Mouse (Mus musculus) embryonic stem cell, embryonic (primary cell): Measurements from ENCODE around the gene Atp6v1e2.

ENCODE experiments used
- CTCF ChIA-PET, 4 experiments: fragments of 300-600 bp in 2 of 4; fragments of 350-600 bp in 2 of 4; sonication (Branson Sonifier 250); formaldehyde crosslinking; loops; one replicate each; lab custom pipeline; 2022; ENCODE audit warnings: inconsistent platforms in 2 of 4; lab: Charles Lee
- POLR2A ChIA-PET, 4 experiments: fragments of 300-600 bp in 2 of 4; fragments of 350-600 bp in 2 of 4; sonication (Branson Sonifier 250); formaldehyde crosslinking; loops; one replicate each; lab custom pipeline; 2022; ENCODE audit warnings: antibody characterized with exemption in 4 of 4, inconsistent platforms in 1 of 4; lab: Charles Lee

The Atp6v1e2 gene

DNA sequence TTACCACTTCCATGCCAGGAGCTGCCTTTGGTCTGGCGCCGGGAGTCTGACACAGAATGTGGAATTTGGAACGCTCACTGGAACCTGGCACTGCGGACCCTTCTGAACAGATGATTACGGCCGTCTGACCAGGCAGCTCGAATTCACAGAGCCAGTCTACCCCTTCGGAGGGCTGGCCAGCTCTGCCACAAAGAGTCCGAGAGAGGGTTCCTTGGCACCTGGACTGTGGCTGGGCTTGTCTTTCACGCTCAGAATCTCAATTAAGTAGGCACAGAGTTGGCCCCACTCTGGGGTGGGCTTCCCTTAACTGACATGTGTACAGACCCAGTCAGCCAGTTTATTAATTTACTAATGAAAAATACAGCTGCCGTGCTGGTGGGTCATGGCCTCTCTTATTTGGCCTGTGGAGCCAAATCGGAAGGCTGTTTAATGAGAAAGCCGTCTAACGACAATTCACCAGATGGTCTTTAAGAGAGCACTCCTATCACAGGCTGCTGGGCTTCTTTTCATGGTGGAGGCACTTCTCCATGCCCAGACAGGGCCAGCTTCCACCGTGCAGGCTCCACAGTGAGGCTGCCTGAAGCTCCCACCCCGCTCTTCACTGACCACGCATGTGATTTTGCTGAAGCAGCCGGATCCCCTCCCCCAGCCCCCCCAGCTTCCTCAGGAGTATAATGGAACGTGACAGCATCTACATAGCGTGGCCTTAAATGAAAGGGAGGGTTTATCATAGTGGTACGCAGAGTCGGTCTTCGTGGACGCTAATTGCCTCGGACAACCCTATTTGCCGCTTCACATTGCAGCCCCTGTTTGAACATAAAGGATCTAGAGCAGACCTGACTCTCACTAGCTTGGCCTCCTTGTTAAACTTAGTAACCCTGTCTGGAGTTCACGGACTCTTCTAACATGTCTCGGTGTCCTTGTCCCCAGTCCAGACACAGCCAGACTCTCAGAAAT, at the start of gene Atp6v1e2:
Gene Atp6v1e2, minus strand, starts transcription at position 58 of the 957 bp plus-strand sequence.
- POLR2A ChIA-PET: interaction anchor here in 2 of 4 experiments (0.6 to 1.6 kb wide), 3 partner anchors 10 to 446 kb away, joined by 3 to 6 read pairs (median 3); no protein-coding TSS in a partner anchor
- CTCF ChIA-PET: interaction anchor here in 3 of 4 experiments (0.5 to 0.7 kb wide), 3 partner anchors 88 to 476 kb away, joined by 3 to 5 read pairs (median 5); no protein-coding TSS in a partner anchor

DNA sequence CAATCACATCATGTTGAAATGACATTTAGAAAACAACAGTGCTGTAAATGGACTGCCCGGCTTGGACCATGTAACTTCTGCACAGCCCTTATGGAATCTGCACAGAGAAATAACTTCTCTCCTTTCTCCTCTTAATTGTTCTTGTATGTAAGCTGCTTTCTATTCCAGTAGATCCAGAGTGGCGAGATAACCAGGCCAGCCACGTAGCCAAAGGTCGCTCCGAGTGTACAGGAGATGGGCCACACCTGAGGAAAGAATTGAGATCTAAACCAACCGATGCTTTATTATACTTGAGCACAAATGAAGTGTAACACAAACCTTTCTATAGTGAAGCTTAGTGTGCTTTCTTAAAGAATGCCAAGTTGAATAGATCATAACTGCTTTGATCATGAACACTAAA, 49.6 kb upstream of the Atp6v1e2 start:
- ChIA-PET CTCF (no interaction called here), POLR2A (interaction anchor here in 1 of 4 experiments (1.0 to 2.5 kb wide), 2 partner anchors 14 to 15 kb away, joined by 3 to 11 read pairs; no protein-coding TSS in a partner anchor)

DNA sequence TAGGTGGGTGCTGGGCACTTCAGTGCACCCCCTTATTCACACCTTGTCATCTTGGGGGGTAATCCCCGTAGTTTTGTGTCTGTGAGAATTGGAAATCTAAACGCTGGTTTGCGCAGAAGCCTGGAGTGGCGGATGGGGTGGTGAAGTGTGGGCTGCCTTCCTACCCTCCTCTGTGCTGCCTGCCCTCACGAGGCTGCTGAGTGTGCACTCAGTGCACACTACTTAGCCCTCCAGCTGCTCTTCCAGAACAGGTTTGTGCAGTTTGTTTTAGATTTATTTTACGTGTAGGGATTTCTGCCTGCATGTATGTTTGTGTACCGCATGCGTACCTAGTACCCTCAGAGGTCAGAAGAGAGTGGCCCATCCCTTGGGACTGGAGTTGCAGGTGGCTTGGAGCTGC, 43.6 kb upstream of the Atp6v1e2 start:
- ChIA-PET CTCF (no interaction called here), POLR2A (interaction anchor here in 1 of 4 experiments (0.9 to 1.7 kb wide), 3 partner anchors 14 to 455 kb away, joined by 3 to 4 read pairs (median 4); partner anchors contain the start of gene Calm2)

DNA sequence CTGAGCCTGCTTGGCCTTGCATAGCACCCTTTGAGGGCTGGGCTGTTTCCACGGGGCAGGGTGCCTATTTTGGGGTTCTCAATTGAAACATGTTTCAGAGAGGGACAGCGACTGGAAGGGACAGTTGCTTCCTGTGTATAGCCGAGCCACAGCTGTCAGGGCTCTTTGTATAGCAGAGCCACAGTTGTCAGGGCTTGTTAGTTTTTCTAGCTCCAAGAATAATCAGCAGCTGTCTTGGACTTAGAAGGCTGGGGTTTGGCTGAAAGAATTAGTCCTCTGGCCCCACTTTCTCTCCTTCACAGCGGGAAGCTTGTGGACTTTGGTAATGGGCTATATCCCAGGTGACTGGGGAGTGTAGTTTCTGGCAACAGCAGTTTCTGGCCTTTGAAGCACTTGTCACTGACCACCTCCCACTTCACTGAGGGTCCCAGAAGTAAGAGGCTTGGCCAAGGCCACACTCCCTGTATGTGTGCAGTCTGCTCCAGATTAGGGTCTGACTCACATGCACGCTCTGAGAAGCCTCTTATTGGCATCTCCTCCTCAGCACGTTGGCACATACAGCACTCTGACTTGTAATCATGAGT, 41.0 kb upstream of the Atp6v1e2 start:
- CTCF ChIA-PET: no interaction called here

DNA sequence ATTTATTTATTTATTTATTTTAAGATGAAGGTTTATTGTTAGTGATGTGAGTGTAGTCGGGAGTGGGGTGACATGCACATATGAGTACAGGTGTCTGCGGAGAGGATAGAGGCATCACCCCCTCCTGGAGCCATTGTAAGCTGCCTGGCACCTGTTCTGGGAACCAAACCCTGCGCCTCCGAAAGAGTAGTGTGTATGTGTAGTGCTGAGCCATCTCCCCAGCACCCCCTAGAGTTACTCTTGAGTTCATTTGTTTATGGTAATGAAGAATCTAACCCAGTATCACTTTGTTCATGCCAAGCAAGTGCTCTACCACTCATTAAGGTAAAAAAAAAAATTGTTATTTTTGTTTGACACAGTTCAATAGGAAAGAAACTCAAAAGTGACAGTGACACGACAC, 40.5 kb upstream of the Atp6v1e2 start:
- ChIA-PET POLR2A (no interaction called here), CTCF (no interaction called here)

More for the DNA sequence above, 41.0 kb upstream of the Atp6v1e2 start:
- POLR2A ChIA-PET: no interaction called here

DNA sequence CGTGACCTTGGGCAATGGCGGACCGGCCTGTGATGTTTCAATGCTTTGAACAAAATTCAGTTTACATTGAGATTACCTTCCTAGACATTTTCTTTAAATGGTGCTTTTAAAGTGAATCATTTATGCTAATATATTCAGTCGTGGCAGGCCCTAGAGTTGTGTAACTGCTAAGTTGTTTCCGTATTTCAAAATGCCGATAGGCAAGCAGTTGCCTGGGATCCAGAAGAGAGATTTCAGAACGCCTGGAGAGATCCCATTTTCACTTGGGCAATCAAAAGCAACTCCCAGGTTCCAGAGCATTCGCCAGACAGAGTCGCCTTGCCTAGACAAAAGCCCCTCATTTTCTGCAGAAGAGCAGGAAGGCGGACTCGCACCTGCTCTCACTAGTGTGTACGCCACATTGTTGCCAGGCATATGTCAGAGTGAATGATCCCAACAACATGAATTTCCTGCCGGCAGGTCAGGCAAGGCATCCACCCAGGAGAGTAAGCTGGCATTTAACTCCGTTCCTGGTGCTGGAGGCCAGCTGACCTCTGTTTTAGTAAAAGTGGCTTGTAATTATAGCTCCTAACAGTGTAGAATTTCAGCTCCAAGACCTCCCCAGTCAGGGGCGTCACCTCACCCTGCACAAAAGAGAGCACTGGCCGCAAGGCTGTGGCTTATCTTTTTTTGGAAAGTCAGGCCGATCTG, 38.9 kb upstream of the Atp6v1e2 start:
- ChIA-PET CTCF (no interaction called here), POLR2A (interaction anchor here in 1 of 4 experiments (1.4 kb wide), 1 partner anchor 10 kb away, joined by 4 read pairs; no protein-coding TSS in a partner anchor)

DNA sequence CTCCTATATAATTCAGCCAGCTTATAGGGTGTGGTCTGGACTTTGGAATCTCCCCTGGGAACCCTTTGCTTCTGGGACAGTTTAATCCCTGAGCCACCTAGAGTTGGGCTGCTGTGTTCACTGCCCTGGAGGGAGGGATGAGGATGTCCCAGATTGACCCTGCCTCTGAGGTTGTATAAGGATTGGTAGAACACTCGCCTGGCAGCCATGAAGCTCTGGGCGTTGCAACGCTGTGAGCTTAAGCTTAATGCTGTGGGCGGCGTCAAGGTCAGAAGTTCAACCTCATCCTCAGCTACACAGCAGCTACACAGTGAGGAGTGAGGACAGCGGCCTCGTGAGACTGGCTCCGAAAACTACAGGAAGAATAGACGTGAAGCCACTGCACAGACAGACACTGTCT, 34.8 kb upstream of the Atp6v1e2 start:
- POLR2A ChIA-PET: interaction anchor here in 1 of 4 experiments (0.6 to 1.4 kb wide), 6 partner anchors 8 to 42 kb away, joined by 3 to 11 read pairs (median 4); partner anchors contain the start of genes Cript and Pigf
- CTCF ChIA-PET: interaction anchor here in 3 of 4 experiments (0.7 to 1.7 kb wide), 3 partner anchors 264 to 267 kb away, joined by 3 to 6 read pairs (median 4); no protein-coding TSS in a partner anchor

DNA sequence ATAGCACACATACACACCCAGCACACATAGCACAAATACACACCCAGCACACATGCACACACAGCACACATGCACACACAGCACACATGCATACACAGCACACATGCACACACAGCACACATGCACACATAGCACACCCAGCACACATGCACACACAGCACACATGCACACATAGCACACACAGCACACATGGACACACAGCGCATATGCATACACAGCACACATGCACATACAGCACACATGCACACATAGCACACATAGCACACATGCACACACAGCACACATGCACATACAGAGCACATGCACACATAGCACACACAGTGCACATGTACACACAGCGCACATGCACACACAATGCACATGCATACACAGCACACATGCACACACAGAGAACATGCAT, 34.0 kb upstream of the Atp6v1e2 start:
- ChIA-PET POLR2A (interaction anchor here in 1 of 4 experiments (1.2 kb wide), 1 partner anchor 16 kb away, joined by 11 read pairs; no protein-coding TSS in a partner anchor), CTCF (interaction anchor here in 1 of 4 experiments (1.3 kb wide), 1 partner anchor 268 kb away, joined by 3 read pairs; no protein-coding TSS in a partner anchor)

DNA sequence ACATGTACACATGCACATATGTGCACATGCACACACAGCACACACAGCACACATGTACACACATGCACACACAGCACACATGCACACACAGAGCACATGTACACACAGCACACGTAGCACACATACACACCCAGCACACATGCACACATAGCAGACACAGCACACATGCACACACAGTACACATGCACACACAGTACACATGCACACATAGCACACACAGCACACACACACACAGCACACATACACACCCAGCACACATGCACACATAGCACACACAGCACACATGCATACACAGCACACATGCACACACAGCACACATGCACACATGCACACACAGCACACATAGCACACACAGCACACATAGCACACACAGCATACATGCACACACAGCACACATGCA, 33.5 kb upstream of the Atp6v1e2 start:
- ChIA-PET CTCF (no interaction called here), POLR2A (no interaction called here)

DNA sequence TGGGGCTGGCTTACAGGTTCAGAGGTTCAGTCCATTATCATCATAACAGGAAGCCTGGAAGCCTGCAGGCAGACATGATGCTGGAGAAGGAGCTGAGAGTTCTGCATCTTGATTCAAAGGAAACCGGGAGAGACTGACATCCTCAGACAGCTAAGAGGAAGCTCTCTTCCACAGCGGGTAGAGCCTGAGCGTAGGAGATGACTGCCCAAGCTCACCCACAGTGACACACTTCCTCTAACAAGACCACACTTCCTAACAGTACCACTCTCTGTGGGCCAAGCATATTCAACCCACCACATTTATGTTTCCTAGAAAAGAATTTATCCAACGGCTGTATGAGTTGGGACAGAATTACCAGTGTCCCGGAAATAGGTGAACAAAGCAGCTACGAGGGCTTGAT, 30.8 kb upstream of the Atp6v1e2 start:
- ChIA-PET POLR2A (interaction anchor here in 2 of 4 experiments (1.0 to 2.1 kb wide), 4 partner anchors 9 to 14 kb away, joined by 3 to 7 read pairs (median 6); no protein-coding TSS in a partner anchor), CTCF (no interaction called here)

DNA sequence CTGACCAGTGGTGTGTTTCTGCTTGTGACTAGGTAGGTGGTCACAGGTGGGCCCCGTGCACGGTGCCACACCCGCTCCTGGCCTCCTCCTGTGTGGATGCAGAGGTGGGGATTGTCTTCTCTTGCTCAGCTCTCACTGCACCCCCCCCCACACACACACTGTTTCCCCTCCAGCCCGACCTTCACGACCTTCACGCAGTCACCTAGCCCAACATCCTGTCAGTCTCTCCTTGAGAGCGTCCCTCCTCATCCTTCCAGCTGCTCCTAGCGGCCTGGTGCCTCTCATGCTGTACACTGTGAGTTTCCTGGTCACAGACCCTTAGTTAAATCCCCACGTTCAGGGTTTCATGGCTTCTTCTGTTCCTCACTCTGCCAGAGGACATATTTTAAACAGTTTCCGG, 28.7 kb upstream of the Atp6v1e2 start:
- POLR2A ChIA-PET: interaction anchor here in 3 of 4 experiments (0.5 to 1.2 kb wide), 8 partner anchors 9 to 647 kb away, joined by 3 to 6 read pairs (median 4); partner anchors contain the start of gene Rhoq (in 1 of the 3)
- CTCF ChIA-PET: interaction anchor here in 2 of 4 experiments (0.6 kb wide), 2 partner anchors 54 to 360 kb away, joined by 3 read pairs; no protein-coding TSS in a partner anchor

DNA sequence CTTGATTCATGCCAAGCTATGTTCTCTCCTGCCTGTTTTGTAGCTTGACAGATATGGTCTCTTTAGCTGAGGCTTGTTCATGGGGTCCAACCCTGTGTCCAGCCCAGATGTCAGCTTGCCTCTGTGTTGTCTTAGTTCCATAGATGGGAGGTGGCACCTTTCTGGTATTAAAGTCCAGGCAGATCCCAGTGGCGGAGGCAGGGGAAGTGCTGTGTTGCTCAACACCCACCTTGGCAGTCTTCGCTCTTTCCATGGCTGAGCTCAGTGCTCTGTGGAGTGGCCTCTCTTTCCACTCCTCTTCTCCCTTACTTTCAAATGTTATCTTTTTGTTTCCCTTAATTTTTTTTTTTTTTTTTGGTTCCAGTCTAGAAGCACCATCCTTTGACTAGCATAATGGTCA, 25.4 kb upstream of the Atp6v1e2 start:
- CTCF ChIA-PET: interaction anchor here in 1 of 4 experiments (0.6 kb wide), 1 partner anchor 144 kb away, joined by 5 read pairs; no protein-coding TSS in a partner anchor
- POLR2A ChIA-PET: interaction anchor here (0.6 to 1.8 kb wide), 7 partner anchors 9 to 640 kb away, joined by 3 to 6 read pairs (median 4); no protein-coding TSS in a partner anchor

DNA sequence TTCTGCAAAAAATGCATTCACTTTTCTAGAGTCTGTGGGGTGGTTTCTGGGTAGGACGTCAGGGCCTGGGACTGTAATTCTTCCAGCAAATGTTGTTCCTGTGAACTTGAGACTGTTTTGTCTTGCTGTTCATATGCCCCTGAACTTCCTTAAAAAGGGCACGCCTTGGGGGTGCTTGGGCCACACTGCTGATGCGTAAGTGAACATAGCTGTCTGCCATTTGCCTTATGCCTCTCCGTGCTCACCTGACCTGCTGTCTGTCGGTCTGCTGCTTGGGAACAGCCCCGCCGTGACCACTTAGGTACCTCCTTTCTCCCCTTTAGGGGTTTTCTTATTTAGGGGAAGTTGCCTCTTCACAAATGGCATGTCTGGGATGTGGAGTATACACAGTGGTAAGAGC, 24.2 kb upstream of the Atp6v1e2 start:
- POLR2A ChIA-PET: interaction anchor here in 2 of 4 experiments (0.5 to 1.1 kb wide), 3 partner anchors 11 to 1953 kb away, joined by 3 to 4 read pairs (median 3); no protein-coding TSS in a partner anchor
- CTCF ChIA-PET: interaction anchor here in 1 of 4 experiments (1.1 kb wide), 1 partner anchor 11 kb away, joined by 4 read pairs; no protein-coding TSS in a partner anchor

DNA sequence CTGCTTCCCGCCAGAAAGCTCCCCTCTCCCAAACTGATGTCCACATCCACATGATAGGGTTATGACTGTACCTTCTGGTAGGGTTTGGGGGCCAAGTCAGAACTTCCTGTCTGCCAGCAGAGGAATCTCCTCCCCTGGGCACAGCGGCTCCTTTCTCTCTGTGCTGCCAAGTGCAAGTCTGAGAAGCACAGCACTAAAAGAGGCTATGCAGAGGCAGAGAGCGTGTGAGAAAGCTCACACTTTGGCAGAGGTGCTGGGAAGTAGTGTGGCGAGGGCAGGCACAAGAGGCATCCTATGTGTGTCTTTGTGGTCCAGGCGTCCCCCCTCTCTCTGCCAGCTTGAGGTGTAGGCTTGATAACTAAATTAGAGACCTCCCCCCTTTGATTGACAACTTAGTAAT, 23.3 kb upstream of the Atp6v1e2 start:
- ChIA-PET CTCF (no interaction called here), POLR2A (interaction anchor here in 2 of 4 experiments (1.2 to 1.5 kb wide), 2 partner anchors 14 to 54 kb away, joined by 3 to 4 read pairs; partner anchors contain the start of genes Cript (in 1 of the 2) and Pigf (in 1 of the 2))

DNA sequence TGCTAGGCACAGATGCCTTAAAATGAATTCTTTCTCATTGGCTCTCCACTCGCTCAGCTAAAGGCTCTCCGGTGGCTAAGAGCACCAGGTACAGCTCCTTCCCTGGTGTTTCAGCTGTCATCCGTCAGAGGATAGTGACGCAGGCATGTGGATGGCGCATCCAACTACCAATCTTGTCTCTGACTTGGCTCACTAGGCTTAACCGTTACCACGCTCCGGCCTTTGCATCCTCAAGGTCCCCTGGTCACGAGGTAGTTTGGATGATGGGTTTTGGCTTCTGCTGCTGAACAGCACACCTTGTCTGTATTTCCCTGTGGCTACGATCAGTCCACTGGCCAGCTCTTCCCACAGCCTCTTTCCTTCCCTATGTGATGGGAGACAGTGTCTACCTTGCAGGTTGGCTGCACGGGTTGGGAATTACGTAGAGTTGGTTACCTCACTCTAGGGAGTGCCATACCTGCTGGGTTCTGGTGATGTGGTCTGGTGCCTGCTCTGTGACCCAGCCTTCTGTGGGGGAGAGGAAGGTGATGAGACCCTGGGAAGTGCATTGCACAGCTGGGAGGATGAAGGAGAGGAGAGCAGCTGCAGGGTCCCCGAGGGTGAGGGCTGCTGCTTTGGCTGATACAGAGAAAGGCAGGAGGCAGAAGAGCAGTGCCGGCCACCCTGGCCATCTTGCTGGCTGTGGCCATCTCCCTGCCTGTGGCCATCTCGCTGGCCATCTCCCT, 22.5 kb upstream of the Atp6v1e2 start:
- ChIA-PET CTCF (interaction anchor here in 2 of 4 experiments (0.6 to 1.3 kb wide), 3 partner anchors 55 to 313 kb away, joined by 3 to 4 read pairs (median 3); partner anchors contain the start of genes Cript (in 1 of the 2) and Pigf (in 1 of the 2)), POLR2A (interaction anchor here in 2 of 4 experiments (1.0 to 1.5 kb wide), 3 partner anchors 9 to 55 kb away, joined by 3 to 4 read pairs (median 3); partner anchors contain the start of genes Cript (in 1 of the 2) and Pigf (in 1 of the 2))

DNA sequence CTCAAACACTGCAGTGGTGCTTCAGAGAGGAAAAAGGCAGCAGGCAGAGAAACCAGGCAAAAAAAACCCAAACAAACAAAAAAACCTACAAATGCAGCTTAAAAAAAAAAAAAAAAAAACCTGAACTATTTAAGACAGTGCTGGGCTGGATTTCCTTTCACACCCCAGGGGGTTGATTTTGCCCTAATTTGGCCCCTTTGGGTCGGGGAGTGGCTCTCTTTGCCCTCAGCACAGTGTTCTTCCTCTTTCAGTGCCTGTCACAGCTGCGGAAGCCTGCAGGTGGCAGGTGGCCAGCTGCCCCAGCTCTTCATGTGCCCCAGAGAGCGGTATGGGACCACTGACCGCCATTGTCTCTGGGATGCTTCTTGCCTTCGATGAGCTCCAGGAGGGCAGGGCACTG, 21.9 kb upstream of the Atp6v1e2 start:
- ChIA-PET POLR2A (interaction anchor here in 2 of 4 experiments (0.5 to 1.5 kb wide), 4 partner anchors 9 to 719 kb away, joined by 3 read pairs; partner anchors contain the start of genes Cript (in 1 of the 2) and Pigf (in 1 of the 2)), CTCF (interaction anchor here in 3 of 4 experiments (0.6 to 1.3 kb wide), 4 partner anchors 56 to 312 kb away, joined by 3 to 4 read pairs (median 3); partner anchors contain the start of genes Cript (in 1 of the 3) and Pigf (in 1 of the 3))
